Mouse (Mus musculus): ENCODE measurements around the gene Cdc6.

DNA sequence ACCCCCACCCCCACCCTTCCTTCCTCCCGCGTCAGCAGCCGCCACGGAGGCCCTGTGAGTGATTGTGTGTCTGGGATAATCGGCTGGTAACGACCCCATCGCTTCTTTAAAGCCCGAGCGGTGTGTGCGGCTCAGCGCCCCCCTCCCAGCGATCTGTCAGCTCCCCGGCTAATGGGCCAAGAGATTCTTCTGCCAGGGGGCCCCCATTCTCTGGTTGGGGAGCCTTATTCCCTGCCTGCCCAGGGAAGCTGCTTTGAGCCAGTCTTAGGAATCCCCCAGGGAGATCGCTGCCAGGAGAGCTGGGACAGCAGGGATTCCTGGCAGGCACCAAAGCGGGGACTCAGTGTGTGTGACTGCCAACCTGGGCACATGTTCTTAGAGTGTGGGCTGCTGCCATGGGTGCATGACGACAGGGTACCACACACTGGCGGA is 61.9 kb downstream of the Cdc6 start:
- TF ChIP-seq TAL1 (conservative IDR thresholded peaks at IDR 0.05; ENCODE audit: low read depth, low read length) (no peak), CTCF (IDR thresholded peaks at IDR 0.05; ENCODE audit: low read depth, low read length) (no peak), POLR2AphosphoS5 (IDR thresholded peaks at IDR 0.05; ENCODE audit: insufficient replicate concordance, low read depth, low read length) (no peak), GATA1 (IDR thresholded peaks at IDR 0.05; ENCODE audit: borderline replicate concordance, low read length) (no peak)
